Mouse (Mus musculus): ENCODE data around the gene Ranbp9. TPM values are rescaled to one million over a fixed set of nuclear protein-coding genes. Genes with fewer than 3 reads are reported as not detected.

Ranbp9 gene
- total RNA-seq (2015; ENCODE audit: low replicate concordance), result 35.4 and 65.8 TPM in 2 replicates
- total RNA-seq (2017; ENCODE audit: low replicate concordance), result 29.8 and 33.5 TPM in 2 replicates

GRCm38 (mm10) chr13:43480957-43481858, at the start of gene Ranbp9:
Ranbp9 (minus strand) TSS chr13:43481282.
- ATAC-seq (replicated peaks; ENCODE audit: low FRiP score, poor library complexity, severe bottlenecking), result peak; percentile 77

GRCm38 (mm10) chr13:43530129-43530831, 49.2 kb upstream of the Ranbp9 start:
- no peak for ATAC-seq (replicated peaks; ENCODE audit: low FRiP score, poor library complexity, severe bottlenecking)

- no peak for ATAC-seq (replicated peaks; ENCODE audit: low FRiP score, poor library complexity, severe bottlenecking)
These were observed 45.2 kb upstream of the Ranbp9 start for GRCm38 (mm10) chr13:43526289-43526688.

GRCm38 (mm10) chr13:43525363-43526134, 44.5 kb upstream of the Ranbp9 start:
- no peak for ATAC-seq (replicated peaks; ENCODE audit: low FRiP score, poor library complexity, severe bottlenecking)

- no peak for ATAC-seq (replicated peaks; ENCODE audit: low FRiP score, poor library complexity, severe bottlenecking)
These were observed 43.6 kb upstream of the Ranbp9 start for GRCm38 (mm10) chr13:43524491-43525362.

- ATAC-seq (replicated peaks; ENCODE audit: low FRiP score, poor library complexity, severe bottlenecking), result no peak
These were observed 42.9 kb upstream of the Ranbp9 start for GRCm38 (mm10) chr13:43523906-43524480.

GRCm38 (mm10) chr13:43521940-43522339, 40.9 kb upstream of the Ranbp9 start:
- no peak for ATAC-seq (replicated peaks; ENCODE audit: low FRiP score, poor library complexity, severe bottlenecking)

- no peak for ATAC-seq (replicated peaks; ENCODE audit: low FRiP score, poor library complexity, severe bottlenecking)
These were observed 38.2 kb upstream of the Ranbp9 start for GRCm38 (mm10) chr13:43519251-43519650.

- ATAC-seq (replicated peaks; ENCODE audit: low FRiP score, poor library complexity, severe bottlenecking), result no peak
These were observed 36.3 kb upstream of the Ranbp9 start for GRCm38 (mm10) chr13:43517371-43517770.

GRCm38 (mm10) chr13:43516931-43517330, 35.8 kb upstream of the Ranbp9 start:
- no peak for ATAC-seq (replicated peaks; ENCODE audit: low FRiP score, poor library complexity, severe bottlenecking)

- no peak for ATAC-seq (replicated peaks; ENCODE audit: low FRiP score, poor library complexity, severe bottlenecking)
These were observed 35.0 kb upstream of the Ranbp9 start for GRCm38 (mm10) chr13:43516119-43516518.

- ATAC-seq (replicated peaks; ENCODE audit: low FRiP score, poor library complexity, severe bottlenecking), result no peak
These were observed 33.9 kb upstream of the Ranbp9 start for GRCm38 (mm10) chr13:43514950-43515358.

- no peak for ATAC-seq (replicated peaks; ENCODE audit: low FRiP score, poor library complexity, severe bottlenecking)
These were observed 31.7 kb upstream of the Ranbp9 start for GRCm38 (mm10) chr13:43512736-43513135.

- no peak for ATAC-seq (replicated peaks; ENCODE audit: low FRiP score, poor library complexity, severe bottlenecking)
These were observed 24.7 kb upstream of the Ranbp9 start for GRCm38 (mm10) chr13:43505798-43506197.

GRCm38 (mm10) chr13:43503395-43503850, 22.3 kb upstream of the Ranbp9 start:
- no peak for ATAC-seq (replicated peaks; ENCODE audit: low FRiP score, poor library complexity, severe bottlenecking)

GRCm38 (mm10) chr13:43501601-43502000, 20.5 kb upstream of the Ranbp9 start:
- ATAC-seq (replicated peaks; ENCODE audit: low FRiP score, poor library complexity, severe bottlenecking), result no peak

- ATAC-seq (replicated peaks; ENCODE audit: low FRiP score, poor library complexity, severe bottlenecking), result no peak
These were observed 19.4 kb upstream of the Ranbp9 start for GRCm38 (mm10) chr13:43500483-43500850.

GRCm38 (mm10) chr13:43499731-43500482, 18.8 kb upstream of the Ranbp9 start:
- no peak for ATAC-seq (replicated peaks; ENCODE audit: low FRiP score, poor library complexity, severe bottlenecking)
